Mouse (Mus musculus): Measurements from ENCODE around the gene Dlgap4. TPM values are rescaled to one million over a fixed set of nuclear protein-coding genes. Genes with fewer than 3 reads are reported as not detected.

The Dlgap4 gene
- total and polyA plus RNA-seq, 3 experiments, result 10.4 to 39.6 TPM; not detected in 1

GRCm38 (mm10) chr2:156635091-156635490 is 21.6 kb downstream of the Dlgap4 start:
- Histone ChIP-seq H3K27me3 (ENCODE audit: control insufficient read depth in 1 of 2, insufficient read depth in 2 of 2, low read length in 2 of 2) (peaks cover 0 to 3% of the 10 kb centered on the region in 2 experiments; a peak in 2 of 4 replicates), H3K9me3 (replicated peaks; ENCODE audit: insufficient read depth, low read length) (no peaks in the 10 kb centered on the region), H3K79me2 (ENCODE audit: control insufficient read depth, insufficient read depth, low read length, poor library complexity) (no peaks in the 10 kb centered on the region), H3K27ac (ENCODE audit: control insufficient read depth, low read depth, low read length) (no peak overlapping the region), H3K9ac (ENCODE audit: control insufficient read depth, low read depth, low read length, poor library complexity, severe bottlenecking) (no peak overlapping the region), H3K4me3 (ENCODE audit: control insufficient read depth in 1 of 2, insufficient read depth in 1 of 2, low read depth in 2 of 2, low read length in 2 of 2) (no peak overlapping the region), H3K36me3 (ENCODE audit: control insufficient read depth in 1 of 2, insufficient read depth in 2 of 2, low read length in 2 of 2) (no peaks in the 10 kb centered on the region), H3K4me1 (ENCODE audit: control insufficient read depth in 1 of 2, insufficient read depth in 2 of 2, low read length in 2 of 2) (no peaks in the 10 kb centered on the region)
- no peak for DNase-seq (ENCODE audit: low read depth, low spot score)
- TF ChIP-seq RCOR1 (IDR thresholded peaks at IDR 0.05; ENCODE audit: low read depth, low read length), result no peak
- TF ChIP-seq POLR2A (IDR thresholded peaks at IDR 0.05; ENCODE audit: control insufficient read depth in 1 of 2, insufficient read depth in 1 of 2, low read depth in 1 of 2, low read length in 2 of 2, poor library complexity in 1 of 2), result no peak
- no peak for TF ChIP-seq EP300 (IDR thresholded peaks at IDR 0.05; ENCODE audit: low read depth in 1 of 2, low read length in 2 of 2)
- no peak for TF ChIP-seq KAT2A (conservative IDR thresholded peaks at IDR 0.05; ENCODE audit: low read depth, low read length)
- TF ChIP-seq ELF1 (IDR thresholded peaks at IDR 0.05; ENCODE audit: low read depth, low read length), result no peak
- TF ChIP-seq CHD2 (IDR thresholded peaks at IDR 0.05; ENCODE audit: low read length), result no peak

GRCm38 (mm10) chr2:156641141-156641540 is 27.6 kb downstream of the Dlgap4 start:
- no peaks in the 10 kb centered on the region for H3K79me2 ChIP-seq (ENCODE audit: control insufficient read depth, insufficient read depth, low read length, poor library complexity)
- H3K27me3 ChIP-seq (ENCODE audit: control insufficient read depth in 1 of 2, insufficient read depth in 2 of 2, low read length in 2 of 2), result peaks cover 0 to 16% of the 10 kb centered on the region in 2 experiments; a peak in 3 of 4 replicates
- H3K4me1 ChIP-seq (ENCODE audit: control insufficient read depth in 1 of 2, insufficient read depth in 2 of 2, low read length in 2 of 2), result no peaks in the 10 kb centered on the region
- H3K9ac ChIP-seq (ENCODE audit: control insufficient read depth, low read depth, low read length, poor library complexity, severe bottlenecking), result no peak overlapping the region
- DNase-seq (ENCODE audit: low read depth, low spot score), result no peak
- H3K4me3 ChIP-seq (ENCODE audit: control insufficient read depth in 1 of 2, insufficient read depth in 1 of 2, low read depth in 2 of 2, low read length in 2 of 2), result no peak overlapping the region
- H3K27ac ChIP-seq (ENCODE audit: control insufficient read depth, low read depth, low read length), result no peak overlapping the region
- TF ChIP-seq E2F4 (IDR thresholded peaks at IDR 0.05; ENCODE audit: borderline replicate concordance, low read depth, low read length) (no peak), USF1 (IDR thresholded peaks at IDR 0.05; ENCODE audit: low read depth, low read length) (no peak), ZC3H11A (IDR thresholded peaks at IDR 0.05; ENCODE audit: low read depth, low read length) (no peak), UBTF (IDR thresholded peaks at IDR 0.05; ENCODE audit: borderline replicate concordance, insufficient read depth, low read depth, low read length) (no peak), MAFK (IDR thresholded peaks at IDR 0.05; ENCODE audit: borderline replicate concordance, low read depth, low read length) (no peak), NRF1 (IDR thresholded peaks at IDR 0.05; ENCODE audit: insufficient read depth, low read depth, low read length, poor library complexity, severe bottlenecking) (no peak), MAZ (IDR thresholded peaks at IDR 0.05; ENCODE audit: low read depth, low read length) (no peak), HCFC1 (IDR thresholded peaks at IDR 0.05; ENCODE audit: low read depth, low read length) (no peak), BHLHE40 (IDR thresholded peaks at IDR 0.05; ENCODE audit: borderline replicate concordance, low read depth, low read length) (no peak), ZKSCAN1 (IDR thresholded peaks at IDR 0.05; ENCODE audit: low read depth, low read length) (no peak), JUND (IDR thresholded peaks at IDR 0.05; ENCODE audit: low read depth, low read length) (no peak), CHD2 (IDR thresholded peaks at IDR 0.05; ENCODE audit: low read length) (no peak), TAL1 (IDR thresholded peaks at IDR 0.05; ENCODE audit: low read length) (no peak), MYB (IDR thresholded peaks at IDR 0.05; ENCODE audit: low read depth, low read length) (no peak), MYC (IDR thresholded peaks at IDR 0.05; ENCODE audit: low read depth, low read length) (no peak), GATA1 (IDR thresholded peaks at IDR 0.05; ENCODE audit: low read depth, low read length) (no peak), ETS1 (IDR thresholded peaks at IDR 0.05; ENCODE audit: low read depth, low read length) (no peak), KAT2A (conservative IDR thresholded peaks at IDR 0.05; ENCODE audit: low read depth, low read length) (no peak), TCF12 (IDR thresholded peaks at IDR 0.05; ENCODE audit: low read depth, low read length) (no peak)
- no peaks in the 10 kb centered on the region for H3K36me3 ChIP-seq (ENCODE audit: control insufficient read depth in 1 of 2, insufficient read depth in 2 of 2, low read length in 2 of 2)
- H3K9me3 ChIP-seq (replicated peaks; ENCODE audit: insufficient read depth, low read length), result no peaks in the 10 kb centered on the region
